Mouse (Mus musculus): ENCODE results near the gene Wipf3. TPM values are rescaled to one million over a fixed set of nuclear protein-coding genes. Genes with fewer than 3 reads are reported as not detected.

Wipf3 gene
- polyA plus RNA-seq, 1 experiment from 2014 or later: 0.55 TPM

GRCm38 (mm10) chr6:54543646-54544045, 114.2 kb downstream of the Wipf3 start:
- no peaks in the 10 kb centered on the region for H3K27me3 ChIP-seq (ENCODE audit: control insufficient read depth, insufficient read depth, low read length)
- DNase-seq (ENCODE audit: low spot score, missing footprints) (no peak), ATAC-seq (ENCODE audit: low FRiP score) (no peak)
- no peak overlapping the region for H3K9ac ChIP-seq (ENCODE audit: low read length)
- H3K36me3 ChIP-seq (ENCODE audit: control insufficient read depth, insufficient read depth, low read length): peaks cover 10% of the 10 kb centered on the region
- H3K4me2 ChIP-seq: no peak overlapping the region
- H3K4me1 ChIP-seq (ENCODE audit: control insufficient read depth, insufficient read depth, low read length): peaks cover 28% of the 10 kb centered on the region
- no peak overlapping the region for H3K27ac ChIP-seq (ENCODE audit: low read depth, low read length)
- H3K4me3 ChIP-seq (ENCODE audit: low read depth, low read length): no peak overlapping the region
- 72% methylated on average over 2 of the region's 2 CpGs for WGBS
- no peaks in the 10 kb centered on the region; the same call in 1 of the 2 replicates for H3K9me3 ChIP-seq (ENCODE audit: control insufficient read depth, low read length)

- Histone ChIP-seq H3K9ac (ENCODE audit: low read length) (no peak overlapping the region), H3K9me3 (ENCODE audit: control insufficient read depth, low read length) (no peaks in the 10 kb centered on the region; the same call in 1 of the 2 replicates), H3K4me2 (no peak overlapping the region), H3K4me3 (ENCODE audit: low read depth, low read length) (no peak overlapping the region), H3K4me1 (ENCODE audit: control insufficient read depth, insufficient read depth, low read length) (peaks cover 9% of the 10 kb centered on the region), H3K27ac (ENCODE audit: low read depth, low read length) (no peak overlapping the region), H3K36me3 (ENCODE audit: control insufficient read depth, insufficient read depth, low read length) (peaks cover 7% of the 10 kb centered on the region), H3K27me3 (ENCODE audit: control insufficient read depth, insufficient read depth, low read length) (no peaks in the 10 kb centered on the region)
- ATAC-seq (ENCODE audit: low FRiP score): no peak
- 89% methylated on average over 12 of the region's 13 CpGs for whole genome bisulfite sequencing
- DNase-seq (ENCODE audit: low spot score, missing footprints): no peak
Observed at GRCm38 (mm10) chr6:54548314-54549019, 119.1 kb downstream of the Wipf3 start.

- Histone ChIP-seq H3K27ac (ENCODE audit: low read depth, low read length) (no peak overlapping the region), H3K9me3 (ENCODE audit: control insufficient read depth, low read length) (no peaks in the 10 kb centered on the region), H3K4me2 (no peak overlapping the region), H3K27me3 (ENCODE audit: control insufficient read depth, insufficient read depth, low read length) (no peaks in the 10 kb centered on the region), H3K4me1 (ENCODE audit: control insufficient read depth, insufficient read depth, low read length) (peaks cover 17% of the 10 kb centered on the region), H3K4me3 (ENCODE audit: low read depth, low read length) (no peak overlapping the region), H3K36me3 (ENCODE audit: control insufficient read depth, insufficient read depth, low read length) (0 out of 2 replicates have a peak, but pooled peaks cover 2% of the 10 kb centered on the region), H3K9ac (ENCODE audit: low read length) (no peak overlapping the region)
- DNase-seq (ENCODE audit: low spot score, missing footprints): no peak
- WGBS: 67% methylated on average over 4 of the region's 4 CpGs
- no peak for ATAC-seq (ENCODE audit: low FRiP score)
Observed at GRCm38 (mm10) chr6:54549311-54549710, 119.9 kb downstream of the Wipf3 start.

GRCm38 (mm10) chr6:54550801-54551323, 121.5 kb downstream of the Wipf3 start:
- Histone ChIP-seq H3K9me3 (ENCODE audit: control insufficient read depth, low read length) (no peaks in the 10 kb centered on the region), H3K4me2 (no peak overlapping the region), H3K4me1 (ENCODE audit: control insufficient read depth, insufficient read depth, low read length) (peaks cover 33% of the 10 kb centered on the region), H3K9ac (ENCODE audit: low read length) (no peak overlapping the region), H3K27me3 (ENCODE audit: control insufficient read depth, insufficient read depth, low read length) (no peaks in the 10 kb centered on the region), H3K36me3 (ENCODE audit: control insufficient read depth, insufficient read depth, low read length) (no peaks in the 10 kb centered on the region), H3K27ac (ENCODE audit: low read depth, low read length) (no peak overlapping the region), H3K4me3 (ENCODE audit: low read depth, low read length) (no peak overlapping the region)
- DNase-seq (ENCODE audit: low spot score, missing footprints): no peak
- ATAC-seq (ENCODE audit: low FRiP score): no peak
- WGBS: 57% methylated on average over 7 of the region's 7 CpGs

- Histone ChIP-seq H3K9ac (ENCODE audit: low read length) (no peak overlapping the region), H3K27ac (ENCODE audit: low read depth, low read length) (no peak overlapping the region), H3K9me3 (ENCODE audit: control insufficient read depth, low read length) (no peaks in the 10 kb centered on the region), H3K4me1 (ENCODE audit: control insufficient read depth, insufficient read depth, low read length) (peaks cover 36% of the 10 kb centered on the region), H3K4me3 (ENCODE audit: low read depth, low read length) (no peak overlapping the region), H3K4me2 (no peak overlapping the region), H3K27me3 (ENCODE audit: control insufficient read depth, insufficient read depth, low read length) (no peaks in the 10 kb centered on the region), H3K36me3 (ENCODE audit: control insufficient read depth, insufficient read depth, low read length) (no peaks in the 10 kb centered on the region)
- 43% methylated on average over 9 of the region's 9 CpGs for WGBS
- ATAC-seq (ENCODE audit: low FRiP score) (no peak), DNase-seq (ENCODE audit: low spot score, missing footprints) (no peak)
Observed at GRCm38 (mm10) chr6:54552721-54553413, 123.5 kb downstream of the Wipf3 start.

Other genes starting within 250 kb of the Wipf3 start
- gene Prr15, start 103.8 kb upstream of the Wipf3 start, polyA plus RNA-seq (2014; fragmentation: Nextera tagmentation; extraction: Ambion mirVana): 0.54 and 0.97 TPM in 2 replicates
- gene Scrn1, start 136.9 kb downstream of the Wipf3 start, polyA plus RNA-seq (2014; fragmentation: Nextera tagmentation; extraction: Ambion mirVana): 69.5 and 73.3 TPM in 2 replicates
- gene Plekha8, start 165.5 kb downstream of the Wipf3 start, polyA plus RNA-seq (2014; fragmentation: Nextera tagmentation; extraction: Ambion mirVana): 21.0 and 22.5 TPM in 2 replicates
- gene Fkbp14, start 167.7 kb downstream of the Wipf3 start, polyA plus RNA-seq (2014; fragmentation: Nextera tagmentation; extraction: Ambion mirVana): 14.5 and 18.0 TPM in 2 replicates